Mouse (Mus musculus): Measurements from ENCODE around the gene Metap1.

DNA sequence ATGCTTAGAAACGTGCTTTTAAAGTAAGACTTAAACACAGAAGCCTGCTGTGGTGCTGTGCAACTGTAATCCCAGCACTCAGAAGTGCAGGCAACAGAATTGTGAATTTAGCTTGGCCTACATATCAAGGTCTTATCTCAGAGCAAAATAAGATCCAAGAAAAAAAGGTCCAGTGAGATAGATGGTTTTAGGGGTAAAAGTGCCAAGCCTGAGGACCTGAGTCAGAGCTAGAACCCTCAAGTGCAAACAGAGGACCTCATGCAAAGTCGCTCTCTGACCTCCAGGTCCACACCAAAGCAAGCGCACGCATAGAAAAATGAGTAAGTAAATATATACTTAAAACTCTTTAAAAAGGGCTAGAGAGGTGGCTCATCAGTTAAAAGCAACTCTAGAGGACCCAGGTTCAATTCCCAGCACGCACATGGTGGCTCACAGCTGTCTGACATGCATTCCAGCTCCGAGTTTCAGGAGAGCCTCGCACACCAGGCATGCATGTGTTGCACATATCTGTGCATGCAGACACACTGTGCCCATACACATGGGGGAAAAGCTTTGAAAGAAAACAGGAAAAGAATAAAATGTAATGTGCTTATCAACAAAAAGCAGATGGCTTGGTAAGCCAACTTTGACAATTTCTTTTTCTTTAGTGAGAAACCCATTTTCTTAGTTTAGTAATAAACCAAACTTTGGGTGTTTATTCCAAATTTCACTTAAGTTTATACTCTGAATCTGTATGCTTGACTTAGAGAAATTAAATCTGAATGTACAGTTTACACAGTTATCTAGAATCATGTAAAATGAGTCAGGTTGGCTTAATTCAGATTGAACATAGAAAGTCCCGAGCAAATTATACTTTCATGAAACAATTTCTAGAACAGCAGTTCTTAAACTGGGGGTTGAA is 41.5 kb upstream of the Metap1 start:
- TF ChIP-seq POLR2A (IDR thresholded peaks at IDR 0.05; ENCODE audit: insufficient read depth, low read length) (no peak), CTCF (IDR thresholded peaks at IDR 0.05; ENCODE audit: low read depth, low read length) (no peak), EP300 (IDR thresholded peaks at IDR 0.05; ENCODE audit: insufficient read depth, low read depth, low read length) (no peak)

Data from ES-Bruce4 (cell line).